Mouse (Mus musculus) CH12.LX (cell line): ENCODE measurements around the gene Luc7l. TPM values are rescaled to one million over a fixed set of nuclear protein-coding genes. Genes with fewer than 3 reads are reported as not detected.

Experiments
- DNase-seq: peaks from one replicate; pipeline ENCODE4 v3.0.0-alpha.2; 2013; ENCODE audit errors: extremely low read depth
- H3K27ac ChIP-seq: 2 replicates; pipeline ENCODE4 v1.5.1; 2012; ENCODE audit warnings: low read depth, mild to moderate bottlenecking, control low read depth, moderate library complexity; ENCODE audit not compliant: insufficient read depth
- H3K27me3 ChIP-seq: replicated peaks from 2 replicates; pipeline ENCODE3; 2012; ENCODE audit warnings: inconsistent platforms
- H3K36me3 ChIP-seq, 2 experiments: replicated peaks in 1 of 2; 2 replicates each; pipeline versions ENCODE3 to v1.6.1; 2012; ENCODE audit warnings: inconsistent platforms in 1 of 2, low read length in 1 of 2, mild to moderate bottlenecking in 1 of 2, mixed read lengths in 1 of 2, moderate library complexity in 1 of 2; ENCODE audit not compliant: control insufficient read depth in 1 of 2, insufficient read depth in 1 of 2
- H3K4me1 ChIP-seq, 2 experiments: 2 replicates each; pipeline ENCODE4 v1.6.1; 2012; ENCODE audit warnings: inconsistent platforms in 1 of 2, moderate library complexity in 1 of 2; ENCODE audit not compliant: insufficient read depth in 2 of 2, control insufficient read depth in 1 of 2
- H3K4me2 ChIP-seq: 2 replicates; pipeline ENCODE4 v1.6.1; 2012; ENCODE audit warnings: low read depth, mild to moderate bottlenecking, control low read depth; ENCODE audit not compliant: poor library complexity, insufficient read depth, severe bottlenecking
- H3K4me3 ChIP-seq, 3 experiments: fragments of 150-350 bp in 1 of 3; sonication (generic) in 1 of 3; replicated peaks in 1 of 3; 2 replicates each; pipeline versions ENCODE3 to v1.5.1; 2011 to 2012; ENCODE audit warnings: low read depth in 2 of 3, low read length in 2 of 3, mild to moderate bottlenecking in 2 of 3, moderate library complexity in 2 of 3, control low read depth in 1 of 3, improper control_type of control experiment in 1 of 3, inconsistent platforms in 1 of 3, mixed read lengths in 1 of 3; ENCODE audit not compliant: poor library complexity in 1 of 3
- H3K79me2 ChIP-seq: replicated peaks from 2 replicates; pipeline ENCODE4 v1.6.1; 2012; ENCODE audit warnings: mild to moderate bottlenecking, moderate library complexity; ENCODE audit not compliant: control insufficient read depth, poor library complexity, insufficient read depth, severe bottlenecking; ENCODE audit errors: extremely low read depth
- H3K9ac ChIP-seq: 2 replicates; pipeline ENCODE4 v1.6.1; 2012; ENCODE audit warnings: low read depth, mild to moderate bottlenecking, control low read depth, moderate library complexity; ENCODE audit not compliant: insufficient read depth
- H3K9me3 ChIP-seq: replicated peaks from 2 replicates; pipeline ENCODE3; 2012; ENCODE audit warnings: low read length, inconsistent platforms, mixed read lengths
- BHLHE40 ChIP-seq: IDR thresholded peaks from 2 replicates; pipeline ENCODE4 v1.6.1; 2011; ENCODE audit warnings: mild to moderate bottlenecking, low read depth, low read length, improper control_type of control experiment
- CHD2 ChIP-seq: IDR thresholded peaks from 2 replicates; pipeline ENCODE4 v1.6.1; 2011; ENCODE audit warnings: low read length, improper control_type of control experiment
- ETS1 ChIP-seq: conservative IDR thresholded peaks from 2 replicates; pipeline ENCODE4 v1.6.1; 2012; ENCODE audit warnings: low read depth, mild to moderate bottlenecking, inconsistent platforms, low read length, improper control_type of control experiment, moderate library complexity
- HCFC1 ChIP-seq: IDR thresholded peaks from 2 replicates; pipeline ENCODE4 v1.6.1; 2012; ENCODE audit warnings: low read depth, mild to moderate bottlenecking, inconsistent platforms, low read length, improper control_type of control experiment
- MAFK ChIP-seq: IDR thresholded peaks from 2 replicates; pipeline ENCODE4 v1.6.1; 2011; ENCODE audit warnings: low read length, improper control_type of control experiment; ENCODE audit not compliant: insufficient replicate concordance
- MAZ ChIP-seq: IDR thresholded peaks from 2 replicates; pipeline ENCODE4 v1.6.1; 2012; ENCODE audit warnings: low read depth, mild to moderate bottlenecking, inconsistent platforms, low read length, improper control_type of control experiment, moderate library complexity
- MXI1 ChIP-seq: IDR thresholded peaks from 2 replicates; pipeline ENCODE4 v1.6.1; 2011; ENCODE audit warnings: mild to moderate bottlenecking, low read depth, low read length, improper control_type of control experiment
- MYC ChIP-seq: IDR thresholded peaks from 2 replicates; pipeline ENCODE4 v1.6.1; 2011; ENCODE audit warnings: low read depth, mild to moderate bottlenecking, improper control_type of control experiment, low read length
- NELFE ChIP-seq: IDR thresholded peaks from 2 replicates; pipeline ENCODE4 v1.6.1; 2011; ENCODE audit warnings: low read depth, low read length, improper control_type of control experiment
- NRF1 ChIP-seq: IDR thresholded peaks from 2 replicates; pipeline ENCODE4 v1.6.1; 2014; ENCODE audit warnings: low read depth, mild to moderate bottlenecking, inconsistent platforms, low read length, improper control_type of control experiment, moderate library complexity
- UBTF ChIP-seq: IDR thresholded peaks from 2 replicates; pipeline ENCODE4 v1.6.1; 2012; ENCODE audit warnings: low read depth, mild to moderate bottlenecking, inconsistent platforms, low read length, improper control_type of control experiment, moderate library complexity
- USF1 ChIP-seq: IDR thresholded peaks from 2 replicates; pipeline ENCODE4 v1.6.1; 2014; ENCODE audit warnings: low read depth, mild to moderate bottlenecking, inconsistent platforms, low read length, improper control_type of control experiment
- USF2 ChIP-seq: conservative IDR thresholded peaks from 2 replicates; pipeline ENCODE4 v1.6.1; 2011; ENCODE audit warnings: low read depth, low read length, improper control_type of control experiment
- ZC3H11A ChIP-seq: IDR thresholded peaks from 2 replicates; pipeline ENCODE4 v1.6.1; 2012; ENCODE audit warnings: low read depth, mild to moderate bottlenecking, inconsistent platforms, low read length, improper control_type of control experiment
- ZMIZ1 ChIP-seq: IDR thresholded peaks from 2 replicates; pipeline ENCODE4 v1.6.1; 2012; ENCODE audit warnings: low read depth, mild to moderate bottlenecking, inconsistent platforms, low read length, improper control_type of control experiment
- ZNF384 ChIP-seq: IDR thresholded peaks from 2 replicates; pipeline ENCODE4 v1.6.1; 2012; ENCODE audit warnings: low read depth, low read length, improper control_type of control experiment, inconsistent platforms
- dilution Hi-C: fragments of 300-500 bp; cut with MboI; formaldehyde crosslinking; loops from 2 replicates; pipeline ENCODE4 v1.14.3; 2020; ENCODE audit warnings: low sequenced_read_pairs; ENCODE audit not compliant: extremely low pct_unique_long_range_greater_than_20kb, extremely low pct_ligation_motif_present
- in situ Hi-C: fragments of 300-500 bp; cut with MboI; formaldehyde crosslinking; loops from 3 replicates; pipeline ENCODE4 v1.14.3; 2019; ENCODE audit warnings: low sequenced_read_pairs, low pct_ligation_motif_present, low pct_unique_long_range_greater_than_20kb, mixed read lengths
- polyA plus RNA-seq: library from polyadenylated mRNA; unstranded; fragments of >175 nt; gene quantifications from 2 replicates; pipeline ENCODE4 v1.2.1, GENCODE M21; 2012; ENCODE audit warnings: low read depth; ENCODE audit not compliant: insufficient read length
- total RNA-seq, 2 experiments: library from RNA; depleted of rRNA; stranded (reverse); fragments of 300-350 nt in 1 of 2; fragments of >200 nt in 1 of 2; gene quantifications; 2 replicates each; pipeline ENCODE4 v1.2.3; 2012 to 2014

The Luc7l gene
- total and polyA plus RNA-seq, 3 experiments, result 46.1 to 70.2 (median 68.6) TPM

DNA sequence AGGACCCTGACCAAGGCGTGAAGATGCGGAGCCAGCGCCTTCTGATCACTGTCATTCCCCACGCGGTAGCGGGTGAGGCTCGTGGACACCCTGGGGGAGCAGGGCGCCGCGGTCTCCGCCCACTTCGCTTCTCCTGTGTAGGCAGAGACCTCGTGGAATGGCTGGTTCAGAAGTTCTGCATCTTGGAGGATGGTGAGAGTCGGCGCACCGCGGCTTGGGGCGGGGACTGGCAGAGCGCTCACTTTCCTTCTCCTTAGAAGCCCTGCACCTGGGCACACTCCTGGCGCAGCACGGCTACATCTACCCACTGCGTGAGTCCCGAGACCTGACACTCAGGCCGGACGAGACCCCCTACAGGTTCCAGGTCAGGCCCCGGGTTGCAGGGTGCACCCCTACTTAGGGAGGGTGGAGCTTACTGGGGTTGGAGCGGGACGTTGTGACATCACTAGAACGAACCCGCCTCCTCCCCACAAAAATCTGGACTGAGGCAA is 49.3 kb upstream of the Luc7l start:
- Histone ChIP-seq H3K4me3 (peak overlapping the region; percentile 5 to 50 (median 37)), H3K4me1 (peaks cover 5 to 10% of the 10 kb centered on the region in 2 experiments; a peak in 3 of 4 replicates), H3K36me3 (peaks cover 0 to 8% of the 10 kb centered on the region in 2 experiments), H3K27me3 (peaks cover 66% of the 10 kb centered on the region), H3K9ac (no peak overlapping the region), H3K27ac (no peak overlapping the region), H3K4me2 (peak overlapping the region; percentile 88), H3K9me3 (no peaks in the 10 kb centered on the region), H3K79me2 (no peaks in the 10 kb centered on the region)
- TF ChIP-seq ZC3H11A (no peak), BHLHE40 (no peak)
- DNase-seq, result no peak
- dilution Hi-C loops (no loop called here), in situ Hi-C loops (no loop called here)

DNA sequence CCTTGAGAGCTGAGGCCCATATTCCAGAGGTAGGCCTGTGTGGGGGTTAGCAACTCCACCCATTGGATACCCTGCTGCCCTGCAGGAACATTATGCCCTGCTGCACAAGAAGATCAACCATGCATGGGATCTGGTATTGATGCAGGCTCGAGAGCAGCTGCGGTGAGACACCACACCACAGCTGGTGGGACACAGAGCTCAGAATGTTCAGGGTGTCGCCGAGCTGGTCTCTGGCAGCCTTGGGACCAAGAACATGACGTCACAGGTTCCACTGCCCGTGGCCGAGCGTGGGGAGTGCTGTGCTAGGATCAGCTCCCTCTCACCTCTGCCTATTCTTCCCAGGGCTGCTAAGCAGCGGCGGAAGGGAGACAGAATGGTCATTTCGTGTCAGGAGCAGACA is 47.9 kb upstream of the Luc7l start:
- dilution Hi-C loops (no loop called here), in situ Hi-C loops (no loop called here)
- Histone ChIP-seq H3K27me3 (peaks cover 66% of the 10 kb centered on the region), H3K4me3 (no peak overlapping the region), H3K27ac (no peak overlapping the region), H3K9me3 (no peaks in the 10 kb centered on the region), H3K79me2 (no peaks in the 10 kb centered on the region), H3K36me3 (no peaks in the 10 kb centered on the region), H3K4me1 (peaks cover 5 to 10% of the 10 kb centered on the region in 2 experiments; a peak in 3 of 4 replicates), H3K9ac (no peak overlapping the region), H3K4me2 (no peak overlapping the region)
- no peak for DNase-seq
- TF ChIP-seq CHD2, result no peak
- no peak for TF ChIP-seq USF2
- TF ChIP-seq ETS1, result no peak
- TF ChIP-seq NELFE, result no peak
- TF ChIP-seq ZMIZ1, result no peak
- no peak for TF ChIP-seq ZNF384
- TF ChIP-seq MAFK, result no peak
- TF ChIP-seq MXI1, result no peak
- no peak for TF ChIP-seq HCFC1
- no peak for TF ChIP-seq UBTF
- TF ChIP-seq NRF1, result no peak
- TF ChIP-seq ZC3H11A, result no peak
- no peak for TF ChIP-seq MAZ
- TF ChIP-seq MYC, result no peak
- TF ChIP-seq USF1, result no peak
